Mouse (Mus musculus) left cerebral cortex, adult 9 months (tissue): ENCODE measurements at regions not wholly inside any gene's neighbourhood (a gene's known extent, or its start where the extent isn't known, plus 50 kb on each side); places are given as distances from the start of the nearest gene placed in this dataset.
A peak's percentile ranks its signal among the peaks of the same experiment; 100 is the strongest.
"Not testable (repeated sequence)": the region's sequence is repeated elsewhere in the genome, so short reads cannot be mapped to it uniquely, and the experiment has no call there.

ENCODE experiments used
- DNase-seq, 2 experiments: peaks; one replicate each; pipeline ENCODE4 v3.0.0; 2022; ENCODE audit warnings: low spot score in 2 of 2

GRCm38 (mm10) chr14:45806726-45807280 is 148.9 kb upstream of the Ddhd1 start:
- no peak for DNase-seq

DNA sequence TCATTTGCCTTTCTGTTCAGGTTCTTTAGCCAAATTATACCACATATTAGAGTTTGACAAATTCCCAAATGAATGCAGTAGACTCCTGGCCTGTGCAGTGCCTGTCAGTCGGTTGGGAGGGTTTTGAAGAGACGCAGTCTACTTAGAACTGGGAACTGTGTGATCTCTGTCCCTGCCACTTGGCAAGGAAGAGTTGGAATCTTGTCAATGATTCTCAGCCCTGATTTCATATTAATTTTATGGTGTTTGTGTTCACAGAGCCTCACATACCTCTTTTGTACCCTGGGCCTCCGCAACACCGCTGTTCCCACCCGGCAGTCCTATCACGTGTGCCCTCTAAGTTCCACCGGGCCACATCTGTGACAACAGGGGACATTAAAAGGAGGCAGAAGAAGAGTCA is 149.8 kb upstream of the Ddhd1 start:
- no peak for DNase-seq

DNA sequence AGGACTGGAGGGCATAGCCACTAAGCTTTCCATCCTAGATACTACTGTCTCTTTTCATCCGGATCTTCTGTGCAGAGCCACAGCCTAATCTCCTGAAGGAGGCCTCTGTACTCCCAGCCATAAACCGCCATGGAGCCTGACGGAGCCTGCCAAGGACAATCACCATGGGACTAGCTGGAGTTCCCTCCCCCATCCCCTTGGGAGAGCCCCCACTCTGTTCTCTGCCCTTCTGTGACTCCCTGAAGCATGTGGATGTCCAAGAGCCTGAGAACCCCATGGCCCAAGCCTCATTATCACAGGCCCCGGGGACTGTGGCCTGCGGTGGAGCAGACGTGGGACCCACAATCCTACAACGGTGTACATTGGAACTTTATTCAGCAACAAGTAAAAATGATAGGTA is 151.5 kb upstream of the Ddhd1 start:
- DNase-seq: no peak

DNA sequence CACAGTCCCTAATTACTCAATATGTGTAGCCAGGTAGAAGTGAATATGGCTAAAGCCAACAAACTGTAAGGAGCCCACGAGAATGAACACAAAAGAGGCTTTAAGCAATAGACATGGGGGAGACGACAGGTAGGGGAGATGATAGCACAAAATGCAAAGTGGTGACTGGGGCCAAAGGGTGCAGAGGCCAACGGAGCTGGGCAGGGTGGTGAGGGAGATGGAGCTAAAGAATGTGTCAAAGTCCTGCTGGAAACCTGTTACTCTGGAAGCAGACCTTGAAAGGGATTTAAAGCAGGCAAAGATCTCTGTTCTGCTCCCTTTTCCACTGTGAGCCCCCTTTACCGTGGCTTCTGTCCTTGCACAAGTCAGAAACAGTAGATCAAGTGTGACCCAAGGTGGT is 152.2 kb upstream of the Ddhd1 start:
- no peak for DNase-seq

DNA sequence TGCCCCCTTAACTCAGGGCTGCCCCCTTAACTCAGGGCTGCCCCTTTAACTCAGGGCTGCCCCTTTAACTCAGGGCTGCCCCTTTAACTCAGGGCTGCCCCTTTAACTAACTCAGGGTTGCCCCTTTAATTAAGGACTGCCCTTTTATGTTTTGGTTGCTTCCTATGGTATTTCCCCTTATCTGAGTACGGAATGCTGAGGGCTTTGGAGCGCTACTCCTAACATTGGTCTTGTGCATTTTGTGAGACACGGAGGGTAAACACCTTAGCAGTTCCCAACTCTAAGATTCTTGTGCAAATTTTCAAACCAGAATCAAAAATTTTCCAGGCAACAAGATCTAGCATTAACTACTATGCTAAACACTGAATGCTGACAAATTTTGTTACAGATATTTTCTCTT is 152.7 kb upstream of the Ddhd1 start:
- no peak for DNase-seq

DNA sequence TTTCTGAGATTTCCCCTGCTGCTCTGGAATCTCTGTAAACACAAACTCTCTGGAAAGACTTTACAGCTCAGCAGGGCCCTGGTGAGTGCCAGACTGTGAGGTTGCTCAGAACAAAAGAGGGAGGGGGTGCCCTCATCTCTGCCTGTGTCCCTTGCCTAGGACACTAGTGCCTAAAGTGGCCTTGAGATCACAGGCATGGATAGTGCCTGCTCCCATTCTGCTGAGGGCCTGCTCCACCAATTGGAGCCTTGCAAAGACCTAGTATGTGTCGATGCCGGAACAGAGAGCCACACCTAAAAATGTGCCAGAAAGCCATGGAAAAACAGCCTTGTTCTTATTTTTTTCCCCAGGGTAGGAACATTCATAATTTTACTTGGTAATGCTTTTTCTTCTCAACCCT is 157.7 kb upstream of the Ddhd1 start:
- no peak for DNase-seq

- not testable (repeated sequence) for DNase-seq
These were observed 158.7 kb upstream of the Ddhd1 start for GRCm38 (mm10) chr14:45816611-45817010.

- no peak for DNase-seq
These were observed 159.8 kb upstream of the Ddhd1 start for GRCm38 (mm10) chr14:45817756-45818155.

DNA sequence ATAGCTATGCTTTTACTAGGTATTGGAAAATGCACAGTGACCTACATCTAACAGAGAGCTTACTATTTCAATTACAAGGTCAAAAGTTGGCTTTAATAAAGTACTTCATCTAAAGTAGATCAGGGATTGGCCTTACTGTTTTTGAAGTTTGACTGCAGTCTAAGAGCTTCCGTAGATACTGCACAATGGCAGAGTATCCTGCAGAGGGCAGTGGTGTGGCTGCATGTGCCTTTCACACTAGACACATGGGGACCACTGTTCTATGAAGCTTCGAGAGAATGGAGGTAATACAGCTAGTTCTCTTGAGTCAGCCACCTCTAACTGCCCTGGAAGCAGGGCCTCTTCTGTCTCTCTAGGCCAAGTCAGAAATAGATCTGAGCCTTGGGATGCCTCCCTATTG is 166.7 kb upstream of the Ddhd1 start:
- no peak for DNase-seq

DNA sequence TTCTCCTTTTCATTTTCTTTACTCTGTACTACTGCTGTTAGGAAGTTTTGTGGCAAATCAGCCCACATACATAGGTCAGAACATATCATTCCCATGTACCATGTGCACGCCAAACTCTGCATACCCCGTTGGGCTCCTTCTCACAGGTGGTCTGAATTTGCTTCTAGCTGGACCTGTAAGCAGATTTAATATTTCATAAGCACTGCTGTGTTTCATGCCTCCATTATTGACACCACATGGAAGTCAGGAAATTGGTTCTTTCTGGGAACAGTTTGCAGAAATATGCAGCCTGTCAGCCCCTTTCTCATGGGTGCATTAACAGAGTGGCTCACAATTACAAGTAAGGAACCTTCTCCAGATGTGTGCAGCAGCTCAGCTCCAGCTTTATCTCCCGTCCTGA is 168.1 kb upstream of the Ddhd1 start:
- no peak for DNase-seq

GRCm38 (mm10) chr14:45827096-45827495 is 169.2 kb upstream of the Ddhd1 start:
- DNase-seq: no peak

GRCm38 (mm10) chr14:45830457-45830856 is 172.5 kb upstream of the Ddhd1 start:
- no peak for DNase-seq

DNA sequence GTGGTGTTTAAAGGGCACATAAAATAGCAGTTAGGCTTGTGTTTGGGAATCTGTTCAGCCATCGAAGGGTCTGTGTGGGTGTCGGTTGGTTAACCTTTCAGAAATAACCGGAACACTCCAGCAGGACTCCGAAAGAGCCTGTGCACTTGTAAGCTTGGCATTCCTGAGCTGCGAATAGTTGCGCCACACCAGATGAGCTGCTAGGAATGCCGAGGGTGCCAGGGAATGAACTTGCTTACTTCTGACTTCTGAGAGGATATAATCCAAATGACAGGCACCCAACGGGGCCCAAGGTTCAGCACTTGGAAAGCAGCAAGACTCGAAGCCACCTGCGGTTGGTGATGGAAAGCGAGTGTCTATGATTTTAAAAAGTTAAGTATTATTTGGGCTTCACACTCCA is 179.1 kb upstream of the Ddhd1 start:
- no peak for DNase-seq

GRCm38 (mm10) chr14:45843829-45844228 is 185.9 kb upstream of the Ddhd1 start:
- DNase-seq: peak in 1 of 2 experiments; percentile 18

DNA sequence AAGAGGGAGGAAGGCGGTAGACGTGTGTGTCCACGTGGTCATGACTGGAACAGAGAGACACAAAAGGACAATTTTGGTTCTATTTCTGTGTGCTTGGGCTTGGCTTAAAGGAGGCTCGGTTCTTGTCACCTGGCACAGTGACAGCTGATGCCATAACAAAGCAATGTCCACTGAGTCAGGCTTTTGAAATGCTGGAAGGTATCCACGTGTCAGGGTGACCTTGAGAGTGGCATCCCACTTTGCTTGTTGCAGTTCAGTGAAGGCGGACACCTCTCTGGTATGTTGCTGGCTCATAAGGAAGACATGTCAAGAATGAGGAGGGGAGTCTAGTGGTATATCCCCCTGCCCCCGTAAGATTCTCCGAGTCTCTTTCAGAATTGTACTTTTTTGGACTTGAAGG is 192.6 kb upstream of the Ddhd1 start:
- DNase-seq: no peak

- DNase-seq: peak; percentile 2 to 34
These were observed 220.5 kb upstream of the Ddhd1 start for GRCm38 (mm10) chr14:45878428-45878827.

GRCm38 (mm10) chr14:45920783-45921182 is 262.8 kb upstream of the Ddhd1 start:
- DNase-seq: no peak

DNA sequence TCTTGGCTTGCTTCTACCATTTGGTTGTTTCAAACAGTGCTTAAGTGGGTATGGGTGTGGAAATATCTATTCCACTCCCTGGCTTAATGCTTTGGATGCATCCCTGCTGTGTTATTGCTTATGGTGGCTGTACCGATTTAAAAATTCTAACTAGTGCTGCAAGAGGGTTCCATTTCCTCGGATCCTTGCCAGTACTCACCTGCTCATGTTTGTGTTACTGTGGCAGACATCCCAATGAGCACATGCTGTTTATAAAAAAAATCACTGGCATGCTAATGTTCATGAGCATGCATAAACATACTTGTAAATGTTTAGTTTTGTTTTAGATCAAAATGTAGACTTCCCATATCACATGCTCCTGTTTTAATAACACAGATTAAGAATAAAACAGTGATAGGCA is 285.6 kb upstream of the Ddhd1 start:
- DNase-seq: no peak

GRCm38 (mm10) chr14:45944101-45944500 is 286.2 kb upstream of the Ddhd1 start:
- no peak for DNase-seq

- no peak for DNase-seq
These were observed 286.6 kb upstream of the Ddhd1 start for GRCm38 (mm10) chr14:45944506-45944905.

DNA sequence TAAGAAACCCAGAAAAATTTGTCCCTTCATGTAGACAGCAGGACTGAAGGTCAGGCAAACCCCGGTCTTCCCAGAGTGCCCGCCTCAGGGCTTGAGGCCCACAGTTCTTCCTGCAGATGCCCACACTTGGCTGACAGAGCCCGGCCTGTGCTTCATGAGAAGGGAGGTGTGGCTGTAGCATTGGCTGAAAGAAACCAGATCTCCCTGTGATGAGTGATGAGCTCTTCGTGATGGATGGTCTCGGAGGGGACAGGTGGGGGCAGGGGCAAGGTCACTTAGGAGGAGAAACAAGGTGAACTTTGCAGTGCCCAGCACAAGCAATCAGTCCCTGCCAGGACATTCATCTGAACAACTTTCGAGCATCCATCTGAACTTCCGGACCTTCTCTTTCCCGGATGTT is 298.7 kb upstream of the Ddhd1 start:
- no peak for DNase-seq

GRCm38 (mm10) chr14:45962474-45962873 is 304.5 kb upstream of the Ddhd1 start:
- no peak for DNase-seq

DNA sequence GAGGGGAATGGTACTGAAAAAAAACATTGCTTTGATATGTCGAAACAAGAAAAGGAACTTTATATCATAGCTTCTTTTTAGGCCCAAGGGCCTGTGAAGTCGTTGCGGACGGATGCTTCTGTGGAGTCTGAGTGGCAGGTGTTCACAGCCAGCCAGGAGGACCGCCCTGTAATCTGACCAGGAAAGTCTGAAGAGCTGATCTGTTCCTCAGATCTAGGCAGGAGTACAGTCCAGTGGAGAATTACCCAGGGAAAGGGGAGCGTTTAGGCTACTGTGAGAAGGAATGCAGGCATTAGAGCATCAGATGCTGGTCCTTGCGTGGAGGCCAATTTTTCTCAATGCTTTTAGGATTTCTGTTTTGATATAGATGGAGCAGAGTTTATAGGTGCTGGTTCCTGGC is 306.1 kb upstream of the Ddhd1 start:
- DNase-seq: no peak

GRCm38 (mm10) chr14:45983206-45983857 is 325.4 kb upstream of the Ddhd1 start:
- no peak for DNase-seq
